Mouse (Mus musculus) cerebellum, adult 9-11 months (tissue): ENCODE measurements around the gene Apol7e.
"Not testable (repeated sequence)": the region's sequence is repeated elsewhere in the genome, so short reads cannot be mapped to it uniquely, and the experiment has no call there.

ENCODE experiments used
- DNase-seq: peaks from one replicate; pipeline ENCODE4 v3.0.0; 2022

Apol7e gene

GRCm38 (mm10) chr15:77698656-77699055 is at the start of gene Apol7e:
Gene Apol7e (plus strand): TSS chr15:77698857.
- DNase-seq = not testable (repeated sequence)

- DNase-seq = not testable (repeated sequence)
These were observed 47.5 kb upstream of the Apol7e start for GRCm38 (mm10) chr15:77651143-77651542.

GRCm38 (mm10) chr15:77659773-77660172 is 38.9 kb upstream of the Apol7e start:
- DNase-seq = not testable (repeated sequence)

- not testable (repeated sequence) for DNase-seq
These were observed 36.8 kb upstream of the Apol7e start for GRCm38 (mm10) chr15:77661841-77662240.

- not testable (repeated sequence) for DNase-seq
These were observed 24.6 kb upstream of the Apol7e start for GRCm38 (mm10) chr15:77674081-77674480.

- DNase-seq = peak; percentile 1
These were observed 14.7 kb upstream of the Apol7e start for GRCm38 (mm10) chr15:77683944-77684343.

- DNase-seq = not testable (repeated sequence)
These were observed 6.9 kb upstream of the Apol7e start for GRCm38 (mm10) chr15:77691532-77692311.

- DNase-seq = peak; percentile 3
These were observed 3.9 kb upstream of the Apol7e start for GRCm38 (mm10) chr15:77694687-77695295.

- DNase-seq = not testable (repeated sequence)
These were observed 6.6 kb downstream of the Apol7e start for GRCm38 (mm10) chr15:77705306-77705705.

- not testable (repeated sequence) for DNase-seq
These were observed 10.3 kb downstream of the Apol7e start for GRCm38 (mm10) chr15:77708936-77709335.

GRCm38 (mm10) chr15:77718240-77718639 is 19.6 kb downstream of the Apol7e start:
- DNase-seq = not testable (repeated sequence)

- not testable (repeated sequence) for DNase-seq
These were observed 22.9 kb downstream of the Apol7e start for GRCm38 (mm10) chr15:77721509-77721908.

GRCm38 (mm10) chr15:77724208-77724911 is 25.7 kb downstream of the Apol7e start:
- not testable (repeated sequence) for DNase-seq

- DNase-seq = not testable (repeated sequence)
These were observed 26.9 kb downstream of the Apol7e start for GRCm38 (mm10) chr15:77725393-77726020.

- not testable (repeated sequence) for DNase-seq
These were observed 28.5 kb downstream of the Apol7e start for GRCm38 (mm10) chr15:77727139-77727538.

- DNase-seq = not testable (repeated sequence)
These were observed 29.1 kb downstream of the Apol7e start for GRCm38 (mm10) chr15:77727745-77728144.

- DNase-seq = not testable (repeated sequence)
These were observed 30.1 kb downstream of the Apol7e start, which contains the start of gene Apol9b for GRCm38 (mm10) chr15:77728739-77729138. Gene Apol9b (plus strand): TSS chr15:77729039.

- DNase-seq = no peak
These were observed 32.9 kb downstream of the Apol7e start for GRCm38 (mm10) chr15:77731605-77732004.

- DNase-seq = not testable (repeated sequence)
These were observed 34.2 kb downstream of the Apol7e start for GRCm38 (mm10) chr15:77732851-77733250.

- DNase-seq = not testable (repeated sequence)
These were observed 34.7 kb downstream of the Apol7e start for GRCm38 (mm10) chr15:77733380-77733779.

- DNase-seq = not testable (repeated sequence)
These were observed 35.2 kb downstream of the Apol7e start for GRCm38 (mm10) chr15:77733903-77734302.

- no peak for DNase-seq
These were observed 42.0 kb downstream of the Apol7e start for GRCm38 (mm10) chr15:77740511-77741297.
